Mouse (Mus musculus) heart, embryonic 16.5 days (tissue): ENCODE measurements at regions not wholly inside any gene's neighbourhood (a gene's known extent, or its start where the extent isn't known, plus 50 kb on each side); places are given as distances from the start of the nearest gene placed in this dataset.

ENCODE experiments used
- ATAC-seq: fragments of 200-750 bp; cut with Nextera tagmentation; replicated peaks from 2 replicates; pipeline ENCODE4 v1.8.0; 2017; ENCODE audit warnings: moderate number of reproducible peaks; ENCODE audit not compliant: insufficient read depth, low FRiP score; ENCODE audit errors: extremely low read depth
- H3K27ac ChIP-seq: fragments of 300-500 bp; sonication (generic); 2 replicates; pipeline ENCODE4 v1.5.1; 2014; ENCODE audit warnings: mild to moderate bottlenecking, low read length, control low read depth, moderate library complexity
- H3K27me3 ChIP-seq: fragments of 300-500 bp; sonication (generic); 2 replicates; pipeline ENCODE4 v1.6.1; 2014; ENCODE audit warnings: low read length, mixed read lengths; ENCODE audit not compliant: control insufficient read depth, insufficient read depth
- H3K36me3 ChIP-seq: fragments of 300-500 bp; sonication (generic); 2 replicates; pipeline ENCODE4 v1.6.1; 2014; ENCODE audit not compliant: control insufficient read depth, insufficient read depth
- H3K4me1 ChIP-seq: fragments of 300-500 bp; sonication (generic); 2 replicates; pipeline ENCODE4 v1.6.1; 2014; ENCODE audit warnings: low read length, mixed read lengths; ENCODE audit not compliant: control insufficient read depth, insufficient read depth
- H3K4me2 ChIP-seq: fragments of 300-500 bp; sonication (generic); 2 replicates; pipeline ENCODE4 v1.6.1; 2014; ENCODE audit warnings: low read depth, mild to moderate bottlenecking, control low read depth, low read length
- H3K4me3 ChIP-seq: fragments of 300-500 bp; sonication (generic); 2 replicates; pipeline ENCODE4 v1.5.1; 2014; ENCODE audit warnings: mild to moderate bottlenecking, control low read depth, low read length
- H3K9ac ChIP-seq: fragments of 300-500 bp; sonication (generic); 2 replicates; pipeline ENCODE4 v1.6.1; 2014; ENCODE audit warnings: low read length, control low read depth
- H3K9me3 ChIP-seq: fragments of 300-500 bp; sonication (generic); replicated peaks from 2 replicates; pipeline ENCODE4 v1.6.1; 2016; ENCODE audit warnings: low read length; ENCODE audit not compliant: control insufficient read depth
- WGBS: fragments of 180-500 bp; shearing (Covaris S2); extraction: QIAGEN DNeasy Blood & Tissue Kit; methylation state at CpG from one replicate; pipeline ENCODE4 v1.1.7; 2014; 5-methylcytosine and 5-hydroxymethylcytosine counted together

GRCm38 (mm10) chr15:62336454-62337284, 1413.9 kb upstream of the A1bg start:
- H3K4me3 ChIP-seq = no peak overlapping the region
- no peak overlapping the region for H3K4me2 ChIP-seq
- no peaks in the 10 kb centered on the region for H3K27me3 ChIP-seq
- H3K4me1 ChIP-seq = no peaks in the 10 kb centered on the region
- no peak overlapping the region for H3K27ac ChIP-seq
- no peaks in the 10 kb centered on the region for H3K36me3 ChIP-seq
- no peak overlapping the region for H3K9ac ChIP-seq
- no peak for ATAC-seq
- H3K9me3 ChIP-seq = no peaks in the 10 kb centered on the region
- WGBS = 81% methylated on average over 6 of the region's 6 CpGs

DNA sequence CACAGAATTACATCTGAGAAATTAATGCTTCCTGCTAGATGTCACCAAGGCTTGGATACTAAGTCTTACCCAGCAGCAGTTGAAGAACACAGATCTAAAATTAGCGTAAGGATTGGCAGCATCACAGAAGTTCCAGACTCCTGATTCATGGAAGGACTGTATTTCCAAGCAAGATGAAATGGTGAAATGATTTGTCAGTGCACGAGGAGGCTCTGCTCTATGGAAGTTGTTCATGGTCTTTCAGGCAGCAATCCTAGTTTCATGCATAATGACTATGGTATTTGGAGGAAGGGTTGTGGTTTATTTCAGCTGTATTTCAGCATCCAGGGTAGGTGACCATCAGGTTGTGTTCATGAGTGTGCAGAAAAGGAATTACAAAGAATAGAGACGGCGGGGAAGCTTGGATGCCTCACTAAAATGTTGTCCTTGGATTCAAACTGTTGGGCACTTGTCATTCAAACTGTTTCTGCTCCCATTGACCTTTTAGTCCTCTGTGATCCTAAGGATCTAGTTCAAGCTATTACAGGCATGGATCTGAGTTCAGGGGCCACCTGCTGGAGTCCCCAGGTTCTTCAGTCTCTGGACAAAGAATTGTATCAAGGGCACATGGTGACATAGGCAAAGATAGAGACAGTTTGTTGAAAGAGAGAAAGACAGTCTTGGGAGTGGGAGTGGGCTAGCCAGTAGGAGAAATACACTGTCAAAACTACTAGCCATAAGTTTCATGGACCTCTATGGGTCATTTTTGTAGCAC, 1411.6 kb upstream of the A1bg start:
- Histone ChIP-seq H3K4me3 (no peak overlapping the region), H3K9me3 (no peaks in the 10 kb centered on the region), H3K4me1 (no peaks in the 10 kb centered on the region), H3K36me3 (no peaks in the 10 kb centered on the region), H3K27me3 (no peaks in the 10 kb centered on the region), H3K4me2 (no peak overlapping the region), H3K9ac (no peak overlapping the region), H3K27ac (no peak overlapping the region)
- ATAC-seq = no peak
- WGBS = 75% methylated on average over 4 of the region's 4 CpGs

- Histone ChIP-seq H3K9me3 (no peaks in the 10 kb centered on the region), H3K9ac (no peak overlapping the region), H3K4me2 (no peak overlapping the region), H3K27me3 (no peaks in the 10 kb centered on the region), H3K36me3 (no peaks in the 10 kb centered on the region), H3K27ac (no peak overlapping the region), H3K4me3 (no peak overlapping the region), H3K4me1 (peaks cover 12% of the 10 kb centered on the region)
- 73% methylated on average over 5 of the region's 5 CpGs for WGBS
- no peak for ATAC-seq
These were observed 1409.3 kb upstream of the A1bg start for GRCm38 (mm10) chr15:62332129-62332528.

DNA sequence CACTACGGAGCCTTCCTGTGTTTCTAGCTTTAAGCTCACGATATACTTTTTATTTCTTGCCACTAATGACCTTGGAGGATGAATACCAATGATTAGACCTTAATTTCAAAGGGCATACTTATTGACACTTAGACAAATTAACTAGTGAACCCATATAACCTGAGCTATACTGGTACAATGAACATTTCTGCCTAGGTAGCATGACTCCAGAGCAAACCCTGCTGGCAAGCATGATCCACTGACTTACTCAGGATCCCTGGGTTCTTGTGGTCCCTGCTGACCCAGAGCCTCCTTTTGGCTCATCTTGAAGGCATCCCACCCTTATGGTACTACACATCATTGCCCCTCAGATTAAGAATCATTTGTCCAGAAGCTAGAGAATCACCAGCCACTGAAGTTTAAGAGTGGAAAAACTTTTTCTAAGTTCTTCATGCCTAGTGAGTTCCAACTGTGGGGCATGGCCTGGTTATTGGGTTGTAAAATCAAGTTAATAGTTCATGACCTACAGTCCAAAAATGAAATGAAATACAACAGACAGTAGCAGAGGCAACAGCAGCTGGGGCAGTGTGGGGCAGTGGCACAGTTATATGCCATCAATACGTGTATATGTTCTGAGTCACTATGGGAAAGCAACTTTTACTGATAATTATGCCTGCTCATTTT, 1408.5 kb upstream of the A1bg start:
- H3K4me1 ChIP-seq = peaks cover 12% of the 10 kb centered on the region
- no peak for ATAC-seq
- no peak overlapping the region for H3K27ac ChIP-seq
- WGBS = 93% methylated on average over 3 of the region's 3 CpGs
- no peaks in the 10 kb centered on the region for H3K9me3 ChIP-seq
- H3K4me2 ChIP-seq = no peak overlapping the region
- no peak overlapping the region for H3K4me3 ChIP-seq
- no peaks in the 10 kb centered on the region for H3K36me3 ChIP-seq
- H3K9ac ChIP-seq = no peak overlapping the region
- no peaks in the 10 kb centered on the region for H3K27me3 ChIP-seq

GRCm38 (mm10) chr15:62328920-62329319, 1406.1 kb upstream of the A1bg start:
- Histone ChIP-seq H3K4me3 (peak overlapping the region; percentile 34; the same call in 1 of the 2 replicates), H3K4me1 (peaks cover 12% of the 10 kb centered on the region), H3K9ac (0 out of 2 replicates have a peak overlapping the region, but pooled peaks have one; percentile 22), H3K27ac (peak overlapping the region; percentile 79), H3K36me3 (no peaks in the 10 kb centered on the region), H3K9me3 (no peaks in the 10 kb centered on the region), H3K4me2 (peak overlapping the region; percentile 57), H3K27me3 (no peaks in the 10 kb centered on the region)
- WGBS = 12% methylated on average over 3 of the region's 3 CpGs
- peak; percentile 61; the same call in 1 of the 2 replicates for ATAC-seq

GRCm38 (mm10) chr15:62328305-62328881, 1405.6 kb upstream of the A1bg start:
- Histone ChIP-seq H3K4me3 (peak overlapping the region; percentile 34), H3K27me3 (no peaks in the 10 kb centered on the region), H3K9me3 (no peaks in the 10 kb centered on the region), H3K36me3 (no peaks in the 10 kb centered on the region), H3K27ac (peak overlapping the region; percentile 79), H3K9ac (peak overlapping the region; percentile 62), H3K4me1 (peaks cover 12% of the 10 kb centered on the region), H3K4me2 (peak overlapping the region; percentile 57)
- WGBS = 8% methylated on average over 9 of the region's 9 CpGs
- peak; percentile 64 for ATAC-seq

- ATAC-seq = 0 out of 2 replicates have a peak, but pooled peaks have one; percentile 24
- peaks cover 12% of the 10 kb centered on the region for H3K4me1 ChIP-seq
- 56% methylated on average over 2 of the region's 2 CpGs for WGBS
- no peaks in the 10 kb centered on the region for H3K36me3 ChIP-seq
- no peak overlapping the region for H3K4me3 ChIP-seq
- H3K27me3 ChIP-seq = no peaks in the 10 kb centered on the region
- H3K27ac ChIP-seq = peak overlapping the region; percentile 26; the same call in 1 of the 2 replicates
- H3K9ac ChIP-seq = no peak overlapping the region
- no peak overlapping the region for H3K4me2 ChIP-seq
- H3K9me3 ChIP-seq = no peaks in the 10 kb centered on the region
These were observed 1404.7 kb upstream of the A1bg start for GRCm38 (mm10) chr15:62327481-62327880.

GRCm38 (mm10) chr15:62326524-62326923, 1403.7 kb upstream of the A1bg start:
- WGBS = 85% methylated on average over 4 of the region's 4 CpGs
- Histone ChIP-seq H3K9ac (no peak overlapping the region), H3K4me2 (no peak overlapping the region), H3K4me3 (no peak overlapping the region), H3K27ac (no peak overlapping the region), H3K4me1 (peaks cover 12% of the 10 kb centered on the region), H3K36me3 (no peaks in the 10 kb centered on the region), H3K9me3 (no peaks in the 10 kb centered on the region), H3K27me3 (no peaks in the 10 kb centered on the region)
- no peak for ATAC-seq
